ENCODE assay signal across 8 mouse cellular contexts in genomic region chr16:85799971-85800370, GRCm38 (mm10). TPM values are rescaled to one million over a fixed set of nuclear protein-coding genes. Genes with fewer than 3 reads are reported as not detected.
DNase-seq lines count a peak whose midpoint lies in the region; ATAC-seq and TF ChIP-seq lines count a peak whose summit lies in the region.

No protein-coding gene starts in this region.

- peaks cover 5% of the 10 kb centered on the region; the same call in 1 of the 2 replicates for H3K4me1 ChIP-seq in forebrain, embryonic 11.5 days (replicated peaks; ENCODE audit: control insufficient read depth, insufficient read depth, low read length)
- H3K4me1 ChIP-seq in forebrain, embryonic 16.5 days (replicated peaks; ENCODE audit: control insufficient read depth, insufficient read depth, low read length), result peaks cover 20% of the 10 kb centered on the region
- peaks cover 18% of the 10 kb centered on the region for H3K4me1 ChIP-seq in lung, embryonic 16.5 days (replicated peaks; ENCODE audit: control insufficient read depth, insufficient read depth, low read length)
- no peaks in the 10 kb centered on the region for H3K4me1 ChIP-seq in liver, embryonic 14.5 days (replicated peaks; ENCODE audit: control insufficient read depth in 2 of 2, insufficient read depth in 2 of 2, low read length in 1 of 2)

- H3K27me3 ChIP-seq in forebrain, embryonic 11.5 days (ENCODE audit: control insufficient read depth, insufficient read depth, low read length), result no peaks in the 10 kb centered on the region
- no peaks in the 10 kb centered on the region; the same call in 1 of the 2 replicates for H3K27me3 ChIP-seq in forebrain, embryonic 16.5 days (replicated peaks; ENCODE audit: control insufficient read depth, insufficient read depth, low read length)
- no peaks in the 10 kb centered on the region for H3K27me3 ChIP-seq in lung, embryonic 16.5 days (ENCODE audit: control insufficient read depth, insufficient read depth, low read depth, low read length)
- H3K27me3 ChIP-seq in liver, embryonic 14.5 days (ENCODE audit: control insufficient read depth, insufficient read depth, low read length), result peaks cover 27% of the 10 kb centered on the region

- no peak for DNase-seq in forebrain, embryonic 11.5 days (ENCODE audit: low spot score)
- no peak for DNase-seq in lung, postnatal 10 days
- no peak for DNase-seq in liver, embryonic 14.5 days (ENCODE audit: low read depth in 3 of 3, low spot score in 3 of 3)
- DNase-seq in Muller cell, postnatal 12 days (ENCODE audit: inconsistent ontology term), result no peak

- no peak overlapping the region for H3K9ac ChIP-seq in forebrain, embryonic 11.5 days (ENCODE audit: low read length)
- no peak overlapping the region for H3K9ac ChIP-seq in forebrain, embryonic 16.5 days (replicated peaks; ENCODE audit: low read depth, low read length)
- H3K9ac ChIP-seq in lung, embryonic 16.5 days (ENCODE audit: low read length), result peak overlapping the region; percentile 48
- no peak overlapping the region for H3K9ac ChIP-seq in liver, embryonic 14.5 days (replicated peaks)

- H3K27ac ChIP-seq in forebrain, embryonic 11.5 days (ENCODE audit: low read depth, low read length), result no peak overlapping the region
- no peak overlapping the region for H3K27ac ChIP-seq in forebrain, embryonic 16.5 days (ENCODE audit: low read length)
- H3K27ac ChIP-seq in lung, embryonic 16.5 days (ENCODE audit: low read length), result no peak overlapping the region
- H3K27ac ChIP-seq in liver, embryonic 14.5 days, result no peak overlapping the region

- ATAC-seq in forebrain, embryonic 11.5 days (replicated peaks; ENCODE audit: low FRiP score), result no peak
- no peak for ATAC-seq in forebrain, embryonic 16.5 days
- ATAC-seq in lung, embryonic 16.5 days (ENCODE audit: low read depth), result no peak
- ATAC-seq in liver, embryonic 14.5 days (ENCODE audit: insufficient read depth), result no peak
- ATAC-seq in inflammation-experienced regulatory T-cells, adult 6 months, result no peak
- ATAC-seq in granulocyte monocyte progenitor cell, adult 5-6 weeks (replicated peaks; ENCODE audit: poor library complexity, severe bottlenecking), result no peak

- WGBS in forebrain, embryonic 11.5 days, result 77% methylated on average over 9 of the region's 9 CpGs
- WGBS in forebrain, embryonic 16.5 days, result 83% methylated on average over 9 of the region's 9 CpGs
- whole genome bisulfite sequencing in lung, embryonic 16.5 days, result 24% methylated on average over 9 of the region's 9 CpGs
- WGBS in liver, embryonic 14.5 days (ENCODE audit: insufficient replicate concordance), result 48% methylated on average over 9 of the region's 9 CpGs

- no peak for TF ChIP-seq CTCF in liver, embryonic 14.5 days (IDR thresholded peaks at IDR 0.05; ENCODE audit: low read depth)

- H3K4me3 ChIP-seq in forebrain, embryonic 11.5 days (ENCODE audit: low read depth, low read length), result no peak overlapping the region
- H3K4me3 ChIP-seq in forebrain, embryonic 16.5 days (replicated peaks; ENCODE audit: low read length), result no peak overlapping the region
- peak overlapping the region; percentile 82 for H3K4me3 ChIP-seq in lung, embryonic 16.5 days (ENCODE audit: low read length)
- no peak overlapping the region for H3K4me3 ChIP-seq in liver, embryonic 14.5 days (ENCODE audit: insufficient read depth in 1 of 2, low read depth in 2 of 2, low read length in 2 of 2)

- TF ChIP-seq EP300 in liver, embryonic 14.5 days (IDR thresholded peaks at IDR 0.05; ENCODE audit: low read depth), result no peak

- peak overlapping the region; percentile 29; the same call in 1 of the 2 replicates for H3K4me2 ChIP-seq in forebrain, embryonic 11.5 days (ENCODE audit: low read depth, low read length, severe bottlenecking)
- H3K4me2 ChIP-seq in forebrain, embryonic 16.5 days (ENCODE audit: low read length), result no peak overlapping the region
- H3K4me2 ChIP-seq in lung, embryonic 16.5 days (ENCODE audit: low read depth, low read length), result peak overlapping the region; percentile 74
- H3K4me2 ChIP-seq in liver, embryonic 14.5 days (ENCODE audit: low read depth), result peak overlapping the region; percentile 33; the same call in 1 of the 2 replicates

- H3K36me3 ChIP-seq in forebrain, embryonic 11.5 days (ENCODE audit: control insufficient read depth, insufficient read depth, low read length), result peaks cover 7% of the 10 kb centered on the region; the same call in 1 of the 2 replicates
- 0 out of 2 replicates have a peak, but pooled peaks cover 3% of the 10 kb centered on the region for H3K36me3 ChIP-seq in forebrain, embryonic 16.5 days (ENCODE audit: control insufficient read depth, insufficient read depth)
- peaks cover 44% of the 10 kb centered on the region for H3K36me3 ChIP-seq in lung, embryonic 16.5 days (ENCODE audit: control insufficient read depth, insufficient read depth, low read length)
- no peaks in the 10 kb centered on the region for H3K36me3 ChIP-seq in liver, embryonic 14.5 days (replicated peaks; ENCODE audit: control insufficient read depth, insufficient read depth, low read depth)

- no peaks in the 10 kb centered on the region for H3K9me3 ChIP-seq in forebrain, embryonic 11.5 days (ENCODE audit: control insufficient read depth, low read length)
- no peaks in the 10 kb centered on the region for H3K9me3 ChIP-seq in forebrain, embryonic 16.5 days (ENCODE audit: control insufficient read depth, low read length)
- no peaks in the 10 kb centered on the region for H3K9me3 ChIP-seq in lung, embryonic 16.5 days (ENCODE audit: control insufficient read depth, low read length)
- no peaks in the 10 kb centered on the region for H3K9me3 ChIP-seq in liver, embryonic 14.5 days (ENCODE audit: control insufficient read depth, low read length)

RNA-seq across cellular contexts. Expression of gene Adamts1, which starts 2.9 kb away (rescaled TPM):
- 11.9 and 13.2 TPM in 2 replicates for polyA plus RNA-seq in forebrain, embryonic 11.5 days (2014; fragmentation: Nextera tagmentation; extraction: Ambion mirVana)
- polyA plus RNA-seq in forebrain, embryonic 16.5 days (2015; fragmentation: Nextera tagmentation; extraction: Ambion mirVana), result 10.1 and 11.3 TPM in 2 replicates
- polyA plus RNA-seq in lung, embryonic 16.5 days (2015; fragmentation: Nextera tagmentation; extraction: Ambion mirVana), result 77.6 and 82.1 TPM in 2 replicates
- polyA plus RNA-seq in liver, embryonic 14.5 days (2012; rRNA removed), result 2.9 and 3.9 TPM in 2 replicates
- 4.2 and 4.6 TPM in 2 replicates for polyA plus RNA-seq in liver, embryonic 14.5 days (2014; fragmentation: Nextera tagmentation; extraction: Ambion mirVana)
- not detected for polyA plus RNA-seq in inflammation-experienced regulatory T-cells, adult 6 months (2017; shearing (Covaris generic))
- not detected in 2 replicates for total RNA-seq in granulocyte monocyte progenitor cell, adult 5-6 weeks (2014; fragmentation: Nextera tagmentation)
- total RNA-seq in granulocyte monocyte progenitor cell, adult 5-6 weeks (2017), result 0.26 and 0.52 TPM in 2 replicates
